Mouse (Mus musculus) forebrain, postnatal 0 days (tissue): ENCODE results near the gene Rasal1. TPM values are rescaled to one million over a fixed set of nuclear protein-coding genes. Genes with fewer than 3 reads are reported as not detected.

Experiments
- ATAC-seq: fragments of 200-750 bp; cut with Nextera tagmentation; 2 replicates; pipeline ENCODE4 v1.8.0; 2017; ENCODE audit warnings: mild to moderate bottlenecking, moderate library complexity
- DNase-seq: peaks from one replicate; pipeline ENCODE4 v3.0.0-alpha.2; 2015
- H3K27ac ChIP-seq: fragments of 300-500 bp; sonication (generic); 2 replicates; pipeline ENCODE4 v1.5.1; 2014; ENCODE audit warnings: low read depth, mild to moderate bottlenecking, antibody characterized with exemption, low read length, moderate library complexity, mixed read lengths
- H3K27me3 ChIP-seq: fragments of 300-500 bp; sonication (generic); 2 replicates; pipeline ENCODE4 v1.6.1; 2014; ENCODE audit warnings: mild to moderate bottlenecking, low read length, mixed read lengths; ENCODE audit not compliant: insufficient read depth
- H3K36me3 ChIP-seq: fragments of 300-500 bp; sonication (generic); 2 replicates; pipeline ENCODE4 v1.6.1; 2014; ENCODE audit warnings: mild to moderate bottlenecking, moderate library complexity; ENCODE audit not compliant: insufficient read depth
- H3K4me1 ChIP-seq: fragments of 300-500 bp; sonication (generic); 2 replicates; pipeline ENCODE4 v1.6.1; 2014; ENCODE audit warnings: antibody characterized with exemption; ENCODE audit not compliant: insufficient read depth
- H3K4me2 ChIP-seq: fragments of 300-500 bp; sonication (generic); 2 replicates; pipeline ENCODE4 v1.6.1; 2014; ENCODE audit warnings: low read depth, mild to moderate bottlenecking, moderate library complexity
- H3K4me3 ChIP-seq: fragments of 300-500 bp; sonication (generic); 2 replicates; pipeline ENCODE4 v1.5.1; 2014; ENCODE audit warnings: low read depth, low read length, mixed read lengths
- H3K9ac ChIP-seq: fragments of 300-500 bp; sonication (generic); 2 replicates; pipeline ENCODE4 v1.6.1; 2014; ENCODE audit warnings: mild to moderate bottlenecking
- H3K9me3 ChIP-seq: fragments of 300-500 bp; sonication (generic); 2 replicates; pipeline ENCODE4 v1.6.1; 2016; ENCODE audit warnings: low read length
- CTCF ChIP-seq: sonication (generic); IDR thresholded peaks from 2 replicates; pipeline ENCODE4 v1.5.1; 2016; ENCODE audit warnings: antibody characterized with exemption, control low read depth, low read depth
- WGBS: fragments of 180-500 bp; shearing (Covaris S2); extraction: QIAGEN DNeasy Blood & Tissue Kit; methylation state at CpG from one replicate; pipeline ENCODE4 v1.1.7; 2014; 5-methylcytosine and 5-hydroxymethylcytosine counted together
- polyA plus RNA-seq: library from polyadenylated mRNA; unstranded; fragments of >200 nt; fragmentation: Nextera tagmentation; extraction: Ambion mirVana; gene quantifications from 2 replicates; pipeline ENCODE4 v1.2.1, GENCODE M21; 2015
- total RNA-seq: library from RNA; depleted of rRNA; stranded (reverse); fragments of >200 nt; gene quantifications from 2 replicates; pipeline ENCODE4 v1.2.3, GENCODE M21; 2014

Rasal1 gene
- total and polyA plus RNA-seq, 2 experiments from 2014 or later = 20.0 to 36.8 TPM

DNA sequence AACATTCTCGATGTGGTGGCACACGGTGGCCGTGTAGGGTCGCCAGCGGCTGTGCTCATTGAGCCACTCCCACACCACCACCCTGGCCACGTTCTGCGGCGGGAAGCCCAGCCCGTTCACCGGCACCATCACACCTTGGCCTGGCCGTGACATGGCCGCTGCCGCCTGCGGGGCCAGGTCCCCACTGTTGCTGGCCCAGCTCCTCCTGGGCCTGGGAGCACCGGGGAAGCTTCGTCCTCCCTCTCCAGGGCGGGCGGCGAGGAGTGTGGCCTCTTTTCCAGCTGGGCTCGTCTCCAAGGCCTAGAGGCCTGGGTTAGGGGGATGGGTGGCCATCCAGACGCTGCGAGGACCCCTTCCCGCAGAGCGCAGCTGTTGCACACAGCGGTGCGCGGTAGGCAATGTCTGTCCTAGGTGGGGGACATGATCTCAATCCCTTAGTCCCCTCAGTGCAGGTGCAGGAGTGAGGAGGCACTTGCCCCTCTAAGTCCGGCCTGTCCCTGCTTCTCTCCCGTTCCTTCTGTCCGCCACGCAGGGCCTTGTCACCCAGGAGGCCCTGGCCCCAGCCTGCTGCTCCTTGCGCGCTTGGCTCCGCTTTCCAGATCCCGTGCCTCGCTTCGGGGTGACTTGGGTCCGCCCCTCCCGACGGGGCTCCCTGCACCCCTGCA lies 61.7 kb downstream of the Rasal1 start:
- DNase-seq = peak; percentile 76
- Histone ChIP-seq H3K27ac (peak overlapping the region; percentile 91), H3K4me2 (peak overlapping the region; percentile 89), H3K4me1 (peaks cover 35% of the 10 kb centered on the region), H3K9ac (peak overlapping the region; percentile 97), H3K27me3 (no peaks in the 10 kb centered on the region), H3K4me3 (peak overlapping the region; percentile 89), H3K36me3 (no peaks in the 10 kb centered on the region; the same call in 1 of the 2 replicates), H3K9me3 (no peaks in the 10 kb centered on the region)
- 1% methylated on average over 36 of the region's 40 CpGs for WGBS
- peak; percentile 39 for ATAC-seq
- no peak; the same call in 1 of the 2 replicates for TF ChIP-seq CTCF

DNA sequence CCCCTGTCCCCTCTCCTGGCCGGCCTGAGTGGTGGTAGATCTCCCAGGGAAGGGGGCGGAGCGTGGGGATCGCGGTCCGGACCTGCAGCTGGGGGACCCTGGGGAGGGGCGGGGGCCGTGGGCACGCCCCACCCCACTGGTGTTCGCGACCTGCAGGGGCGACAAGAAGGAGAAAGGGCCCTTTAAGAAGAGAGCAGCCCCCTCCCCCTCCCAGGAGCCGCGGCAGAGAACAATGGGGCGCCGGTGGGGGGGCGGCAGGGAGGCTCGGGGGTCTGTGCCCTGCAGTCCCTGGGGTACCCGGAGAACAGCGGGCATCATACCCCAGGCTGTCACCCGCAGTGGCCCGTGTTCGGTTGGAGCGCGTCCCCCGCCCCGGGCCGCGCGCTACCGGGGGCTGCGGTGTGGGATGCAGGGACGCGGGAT lies 62.2 kb downstream of the Rasal1 start:
- ATAC-seq = peak; percentile 62
- DNase-seq = no peak

DNA sequence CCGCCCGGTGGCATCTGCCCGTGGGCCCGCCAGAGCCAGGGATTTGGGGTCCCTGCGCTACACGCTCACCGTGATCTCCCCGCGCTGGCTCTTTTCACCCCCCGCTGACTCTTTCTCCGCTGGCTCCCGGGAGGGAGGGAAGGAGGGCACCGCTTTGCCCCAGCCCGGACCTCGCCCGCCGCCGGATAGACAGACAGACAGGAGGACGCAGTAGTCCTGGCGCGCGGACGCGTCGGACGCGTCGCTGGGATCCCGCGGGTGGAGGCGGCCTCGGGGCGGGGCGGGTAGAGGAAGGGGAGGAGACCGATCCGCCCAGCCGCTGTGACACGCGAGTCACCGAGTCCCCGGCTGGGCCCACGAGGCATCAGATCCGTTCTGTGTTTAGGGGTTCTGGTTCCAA lies 62.8 kb downstream of the Rasal1 start:
- no peak for TF ChIP-seq CTCF
- H3K4me3 ChIP-seq = peak overlapping the region; percentile 89
- peak; percentile 85 for DNase-seq
- H3K27me3 ChIP-seq = no peaks in the 10 kb centered on the region
- H3K4me2 ChIP-seq = peak overlapping the region; percentile 89
- H3K4me1 ChIP-seq = peaks cover 34% of the 10 kb centered on the region
- peak; percentile 78 for ATAC-seq
- H3K27ac ChIP-seq = peak overlapping the region; percentile 91
- H3K36me3 ChIP-seq = no peaks in the 10 kb centered on the region; the same call in 1 of the 2 replicates
- 2% methylated on average over 39 of the region's 43 CpGs for WGBS
- H3K9ac ChIP-seq = peak overlapping the region; percentile 97
- no peaks in the 10 kb centered on the region for H3K9me3 ChIP-seq

More for the DNA sequence above, 62.2 kb downstream of the Rasal1 start:
- H3K9me3 ChIP-seq = no peaks in the 10 kb centered on the region
- H3K36me3 ChIP-seq = no peaks in the 10 kb centered on the region; the same call in 1 of the 2 replicates
- peak overlapping the region; percentile 89 for H3K4me2 ChIP-seq
- no peaks in the 10 kb centered on the region for H3K27me3 ChIP-seq
- no peak for TF ChIP-seq CTCF
- peak overlapping the region; percentile 97 for H3K9ac ChIP-seq
- 2% methylated on average over 21 of the region's 34 CpGs for WGBS
- H3K27ac ChIP-seq = peak overlapping the region; percentile 91
- H3K4me3 ChIP-seq = peak overlapping the region; percentile 89
- H3K4me1 ChIP-seq = peaks cover 35% of the 10 kb centered on the region

DNA sequence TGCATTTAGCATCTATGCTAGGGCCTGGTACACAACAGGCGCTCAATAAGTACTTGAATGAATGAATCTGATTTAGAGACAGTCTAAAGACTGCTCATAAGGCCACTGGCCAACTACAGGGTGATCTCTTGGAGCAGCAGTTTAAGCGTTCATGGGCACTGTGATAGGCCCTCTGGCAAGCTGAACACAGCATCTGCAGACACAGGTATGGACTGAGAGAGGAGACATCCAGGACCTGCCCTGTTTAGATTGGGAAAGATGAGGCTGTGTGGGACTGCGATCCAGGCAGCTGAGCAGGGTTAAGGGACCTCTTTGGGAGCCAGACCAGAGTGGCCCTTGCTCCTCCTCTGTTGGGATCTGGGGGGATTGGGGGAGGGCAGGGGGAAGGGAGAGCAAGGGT lies 63.2 kb downstream of the Rasal1 start, which contains the start of gene Dtx1:
TSS of gene Dtx1 (minus strand) at position 101 of the 400 bp plus-strand sequence.
- peaks cover 30% of the 10 kb centered on the region for H3K4me1 ChIP-seq
- H3K36me3 ChIP-seq = no peaks in the 10 kb centered on the region
- DNase-seq (no peak), ATAC-seq (peak; percentile 2; the same call in 1 of the 2 replicates)
- peak within 1 kb of the TSS; percentile 89 for H3K4me3 ChIP-seq
- H3K9ac ChIP-seq = peak within 1 kb of the TSS; percentile 97
- H3K4me2 ChIP-seq = peak within 1 kb of the TSS; percentile 89
- 27% methylated on average over 3 of the region's 3 CpGs for WGBS
- no peaks in the 10 kb centered on the region for H3K9me3 ChIP-seq
- H3K27me3 ChIP-seq = no peaks in the 10 kb centered on the region
- peak within 1 kb of the TSS; percentile 91 for H3K27ac ChIP-seq
- no peak for TF ChIP-seq CTCF

DNA sequence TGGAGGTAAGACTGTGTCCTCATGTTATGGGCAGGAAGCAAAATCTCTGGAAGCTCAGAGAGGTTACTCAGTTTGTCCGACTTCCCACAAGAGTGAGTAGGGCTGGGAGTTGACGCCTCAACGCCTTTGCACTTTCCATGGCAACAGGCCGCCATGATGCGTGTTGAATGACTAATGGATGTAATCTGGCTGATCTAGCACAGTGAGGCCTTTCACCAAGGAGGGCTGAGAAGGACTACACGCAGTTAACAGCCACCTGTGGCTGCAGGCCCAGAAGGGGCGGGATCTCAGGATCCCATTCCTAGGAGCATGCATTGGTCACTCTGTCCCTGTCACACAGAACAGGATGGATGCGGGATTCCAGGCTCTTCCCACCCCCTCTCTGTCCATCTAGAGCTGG lies 64.1 kb downstream of the Rasal1 start:
- no peaks in the 10 kb centered on the region for H3K36me3 ChIP-seq
- H3K4me1 ChIP-seq = peaks cover 27% of the 10 kb centered on the region
- no peak for TF ChIP-seq CTCF
- 52% methylated on average over 8 of the region's 8 CpGs for WGBS
- peak; percentile 35 for DNase-seq
- no peak overlapping the region for H3K9ac ChIP-seq
- no peaks in the 10 kb centered on the region for H3K9me3 ChIP-seq
- no peak overlapping the region for H3K4me2 ChIP-seq
- no peak; the same call in 1 of the 2 replicates for ATAC-seq
- H3K27ac ChIP-seq = no peak overlapping the region
- H3K27me3 ChIP-seq = no peaks in the 10 kb centered on the region
- H3K4me3 ChIP-seq = no peak overlapping the region

- no peaks in the 10 kb centered on the region for H3K36me3 ChIP-seq
- no peak overlapping the region for H3K9ac ChIP-seq
- 3% methylated on average over 16 of the region's 16 CpGs for WGBS
- peak overlapping the region; percentile 8; the same call in 1 of the 2 replicates for H3K4me2 ChIP-seq
- no peak for ATAC-seq
- TF ChIP-seq CTCF = peak; percentile 93
- no peak overlapping the region for H3K4me3 ChIP-seq
- no peaks in the 10 kb centered on the region for H3K27me3 ChIP-seq
- H3K4me1 ChIP-seq = peaks cover 14% of the 10 kb centered on the region; the same call in 1 of the 2 replicates
- peak; percentile 89 for DNase-seq
- no peaks in the 10 kb centered on the region for H3K9me3 ChIP-seq
- H3K27ac ChIP-seq = no peak overlapping the region
These were observed 65.7 kb downstream of the Rasal1 start for GRCm38 (mm10) chr5:120714314-120714713.

DNA sequence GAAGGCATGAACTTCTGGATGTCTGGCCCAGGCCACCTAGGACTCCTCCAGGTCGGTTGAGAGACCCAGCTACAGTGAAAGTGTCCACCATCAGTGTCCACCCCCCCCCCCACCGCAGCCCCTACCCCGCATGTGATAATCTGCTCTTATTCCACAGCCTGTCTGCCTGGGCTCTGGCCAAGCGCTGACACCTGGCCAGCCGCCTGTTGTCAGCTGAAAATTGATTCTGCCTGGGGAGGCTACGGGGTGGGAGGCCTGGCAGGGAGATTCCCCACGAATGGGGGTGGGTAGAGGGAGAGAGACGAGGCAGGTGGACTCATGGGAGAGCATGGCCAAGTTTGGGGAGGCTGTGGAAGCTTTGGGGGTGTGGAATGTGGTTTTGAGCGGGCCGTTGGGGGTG lies 68.5 kb downstream of the Rasal1 start:
- Histone ChIP-seq H3K4me2 (no peak overlapping the region), H3K4me3 (no peak overlapping the region), H3K4me1 (peaks cover under 1% of the 10 kb centered on the region; the same call in 1 of the 2 replicates), H3K9ac (no peak overlapping the region), H3K9me3 (no peaks in the 10 kb centered on the region), H3K27me3 (no peaks in the 10 kb centered on the region), H3K27ac (no peak overlapping the region), H3K36me3 (no peaks in the 10 kb centered on the region)
- 48% methylated on average over 10 of the region's 10 CpGs for WGBS
- TF ChIP-seq CTCF = no peak
- ATAC-seq (no peak), DNase-seq (no peak)
